Mouse (Mus musculus) heart, adult 2 months (tissue): ENCODE results near the gene Polr2i.

Experiments
- CTCF ChIP-seq: fragments of 200-600 bp; IDR thresholded peaks from 2 replicates; pipeline ENCODE4 v1.8.1; 2022; ENCODE audit warnings: antibody characterized with exemption, mild to moderate bottlenecking, moderate library complexity
- POLR2A ChIP-seq: fragments of 200-500 bp; IDR thresholded peaks from 2 replicates; pipeline ENCODE4 v1.6.1; 2011; ENCODE audit warnings: mild to moderate bottlenecking, low read depth, low read length, control low read depth; ENCODE audit not compliant: insufficient read depth

- no peak for TF ChIP-seq POLR2A
- TF ChIP-seq CTCF = no peak
Observed at GRCm38 (mm10) chr7:30197592-30198129, 34.1 kb upstream of the Polr2i start.
